Mouse (Mus musculus) liver, postnatal 0 days (tissue): ENCODE data around the gene St8sia1.

Experiments used
- CTCF ChIP-seq: sonication (generic); IDR thresholded peaks from 2 replicates; pipeline ENCODE4 v1.5.1; 2016; ENCODE audit warnings: antibody characterized with exemption, low read depth
- EP300 ChIP-seq: IDR thresholded peaks from 2 replicates; pipeline ENCODE4 v1.6.1; 2016; ENCODE audit warnings: antibody characterized with exemption, low read depth, mild to moderate bottlenecking

GRCm38 (mm10) chr6:142910721-142911120, 53.5 kb downstream of the St8sia1 start:
- TF ChIP-seq CTCF (no peak), EP300 (no peak)
